Mouse (Mus musculus) E14TG2a.4 (cell line): ENCODE measurements around the gene Rnf4.
A peak's percentile ranks its signal among the peaks of the same experiment; 100 is the strongest.

Experiments used
- H3K27me3 ChIP-seq: 2 replicates; pipeline ENCODE4 v1.6.1; 2014; ENCODE audit warnings: low read length, control low read depth; ENCODE audit not compliant: insufficient read depth
- H3K36me3 ChIP-seq: 2 replicates; pipeline ENCODE4 v1.6.1; 2014; ENCODE audit warnings: low read length, control low read depth; ENCODE audit not compliant: insufficient read depth
- H3K4me1 ChIP-seq: replicated peaks from 2 replicates; pipeline ENCODE4 v1.6.1; 2014; ENCODE audit warnings: low read depth, low read length, control low read depth
- H3K4me3 ChIP-seq: replicated peaks from 2 replicates; pipeline ENCODE4 v1.5.1; 2014; ENCODE audit warnings: mild to moderate bottlenecking, low read length
- H3K9me3 ChIP-seq: 2 replicates; pipeline ENCODE4 v1.6.1; 2014; ENCODE audit warnings: low read length, control low read depth
- CTCF ChIP-seq: conservative IDR thresholded peaks from 2 replicates; pipeline ENCODE4 v1.5.1; 2014; ENCODE audit warnings: low read length
- NANOG ChIP-seq: IDR thresholded peaks from 2 replicates; pipeline ENCODE4 v1.6.1; 2014; ENCODE audit warnings: borderline replicate concordance, low read length, mixed read lengths
- POU5F1 ChIP-seq: IDR thresholded peaks from 2 replicates; pipeline ENCODE4 v1.6.1; 2014; ENCODE audit warnings: low read length, borderline replicate concordance

The Rnf4 gene

GRCm38 (mm10) chr5:34326875-34327576 lies 9.1 kb upstream of the Rnf4 start:
- H3K27me3 ChIP-seq: peaks cover 38% of the 10 kb centered on the region
- H3K4me3 ChIP-seq: peak overlapping the region; percentile 66
- H3K4me1 ChIP-seq: peaks cover 24% of the 10 kb centered on the region
- H3K36me3 ChIP-seq: peaks cover 11% of the 10 kb centered on the region
- TF ChIP-seq CTCF: no peak
- no peak for TF ChIP-seq NANOG
- no peak for TF ChIP-seq POU5F1
- peaks cover 10% of the 10 kb centered on the region for H3K9me3 ChIP-seq

- Histone ChIP-seq H3K4me1 (peaks cover 41% of the 10 kb centered on the region), H3K36me3 (peaks cover 25% of the 10 kb centered on the region), H3K4me3 (no peak overlapping the region), H3K9me3 (peaks cover 10% of the 10 kb centered on the region), H3K27me3 (peaks cover 11% of the 10 kb centered on the region)
- TF ChIP-seq POU5F1 (no peak), NANOG (no peak), CTCF (no peak)
Measured at GRCm38 (mm10) chr5:34330136-34330535, 6.0 kb upstream of the Rnf4 start.

- H3K27me3 ChIP-seq: no peaks in the 10 kb centered on the region
- H3K4me1 ChIP-seq: peaks cover 31% of the 10 kb centered on the region
- TF ChIP-seq NANOG (no peak), CTCF (no peak), POU5F1 (no peak)
Measured at GRCm38 (mm10) chr5:34334081-34334480, 2.0 kb upstream of the Rnf4 start.

DNA sequence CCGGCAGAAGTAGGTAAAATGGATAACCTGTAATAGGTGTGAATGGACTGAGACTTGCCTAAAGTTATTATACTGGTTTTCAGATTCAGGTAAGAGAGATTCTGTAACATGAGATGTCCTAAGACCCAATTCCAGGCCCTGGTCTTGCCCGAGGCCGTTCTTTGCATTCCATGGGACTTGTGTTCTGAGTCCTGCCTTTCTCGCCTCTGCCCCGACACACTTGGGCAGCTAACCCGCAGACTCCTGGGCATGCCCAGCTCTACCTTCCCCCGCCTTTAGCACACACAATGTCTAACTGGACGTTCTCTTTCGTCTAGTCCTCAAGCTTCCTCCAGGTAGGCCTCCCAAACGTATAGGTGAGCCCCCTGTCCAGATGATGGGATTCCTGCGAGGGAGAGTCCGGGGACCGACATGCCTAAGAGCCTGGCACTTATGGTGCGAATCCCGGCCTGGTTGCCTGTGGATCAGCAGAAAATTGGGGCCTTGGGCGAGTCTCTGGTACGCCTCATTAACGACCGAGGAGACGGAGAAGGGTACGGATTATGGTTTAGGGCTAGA lies 471 bp upstream of the Rnf4 start:
- no peak for TF ChIP-seq NANOG
- TF ChIP-seq POU5F1: no peak
- TF ChIP-seq CTCF: no peak

More at GRCm38 (mm10) chr5:34334081-34334480, 2.0 kb upstream of the Rnf4 start:
- Histone ChIP-seq H3K36me3 (peaks cover 37% of the 10 kb centered on the region), H3K9me3 (peaks cover 10% of the 10 kb centered on the region), H3K4me3 (no peak overlapping the region)

GRCm38 (mm10) chr5:34336775-34337450 lies 824 bp downstream of the Rnf4 start:
- peaks cover 55% of the 10 kb centered on the region for H3K36me3 ChIP-seq

More for the DNA sequence above, 471 bp upstream of the Rnf4 start:
- Histone ChIP-seq H3K4me3 (peak overlapping the region; percentile 96), H3K36me3 (peaks cover 52% of the 10 kb centered on the region), H3K27me3 (no peaks in the 10 kb centered on the region), H3K4me1 (peaks cover 46% of the 10 kb centered on the region), H3K9me3 (peaks cover 3% of the 10 kb centered on the region; the same call in 1 of the 2 replicates)

GRCm38 (mm10) chr5:34340246-34340645 lies 4.2 kb downstream of the Rnf4 start:
- H3K9me3 ChIP-seq: no peaks in the 10 kb centered on the region
- H3K36me3 ChIP-seq: peaks cover 72% of the 10 kb centered on the region
- peaks cover 62% of the 10 kb centered on the region for H3K4me1 ChIP-seq
- TF ChIP-seq NANOG (no peak), CTCF (no peak), POU5F1 (no peak)
- H3K4me3 ChIP-seq: peak overlapping the region; percentile 20; the same call in 1 of the 2 replicates
- no peaks in the 10 kb centered on the region for H3K27me3 ChIP-seq

More at GRCm38 (mm10) chr5:34336775-34337450, 824 bp downstream of the Rnf4 start:
- H3K27me3 ChIP-seq: no peaks in the 10 kb centered on the region
- peak overlapping the region; percentile 96 for H3K4me3 ChIP-seq
- peaks cover 59% of the 10 kb centered on the region for H3K4me1 ChIP-seq
- H3K9me3 ChIP-seq: no peaks in the 10 kb centered on the region
- TF ChIP-seq CTCF (no peak), NANOG (no peak), POU5F1 (no peak)

GRCm38 (mm10) chr5:34352084-34352631 lies 16.1 kb downstream of the Rnf4 start:
- H3K27me3 ChIP-seq: no peaks in the 10 kb centered on the region
- TF ChIP-seq POU5F1 (no peak), NANOG (no peak), CTCF (no peak)
- no peaks in the 10 kb centered on the region for H3K9me3 ChIP-seq
- peaks cover 26% of the 10 kb centered on the region for H3K4me1 ChIP-seq
- no peak overlapping the region for H3K4me3 ChIP-seq
- peaks cover 99% of the 10 kb centered on the region for H3K36me3 ChIP-seq

DNA sequence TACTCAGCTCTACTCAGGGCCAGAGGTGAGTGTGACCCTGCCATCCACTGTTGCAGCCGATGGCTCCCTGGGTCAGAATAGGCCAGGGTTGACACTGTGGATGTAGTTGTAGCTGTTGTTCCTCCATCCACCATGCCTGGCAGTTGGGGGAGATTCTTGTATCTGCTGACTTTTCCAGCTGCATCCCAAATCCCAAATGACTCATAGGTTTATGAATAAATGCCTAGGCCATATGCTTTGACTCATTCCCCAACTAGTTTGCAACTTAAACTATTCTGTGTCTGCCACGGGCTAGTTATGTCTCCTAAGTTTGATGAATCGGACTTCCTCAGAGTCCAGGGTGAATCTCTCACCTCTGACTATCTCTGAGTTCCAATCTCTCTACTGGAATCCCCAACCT lies 24.2 kb downstream of the Rnf4 start:
- H3K4me1 ChIP-seq: peaks cover 10% of the 10 kb centered on the region; the same call in 1 of the 2 replicates
- no peaks in the 10 kb centered on the region for H3K9me3 ChIP-seq
- no peak overlapping the region for H3K4me3 ChIP-seq
- TF ChIP-seq NANOG: no peak
- no peak for TF ChIP-seq CTCF
- no peak for TF ChIP-seq POU5F1
- peaks cover 88% of the 10 kb centered on the region for H3K36me3 ChIP-seq
- H3K27me3 ChIP-seq: no peaks in the 10 kb centered on the region
